In genomic region chr10:111507460-111508211, GRCm38 (mm10) we compare ENCODE assay signal across 8 mouse cellular contexts. TPM values are rescaled to one million over a fixed set of nuclear protein-coding genes. Genes with fewer than 3 reads are reported as not detected.
DNase-seq lines count a peak whose midpoint lies in the region; ATAC-seq and TF ChIP-seq lines count a peak whose summit lies in the region.

No protein-coding gene starts in this region.

- intact Hi-C loops in heart, adult 2 months (cut with DNase I) = loop anchor here (1.0 to 10.0 kb wide), 5 partner anchors 40 to 418 kb away; no protein-coding TSS in a partner anchor

- no peaks in the 10 kb centered on the region for H3K27me3 ChIP-seq in heart, adult 2 months (ENCODE audit: control insufficient read depth, insufficient read depth, low read length)
- no peaks in the 10 kb centered on the region for H3K27me3 ChIP-seq in limb, embryonic 14.5 days (ENCODE audit: control insufficient read depth, insufficient read depth, low read length)
- 0 out of 2 replicates have a peak, but pooled peaks cover 8% of the 10 kb centered on the region for H3K27me3 ChIP-seq in midbrain, embryonic 14.5 days (ENCODE audit: control insufficient read depth, insufficient read depth, low read length)

- H3K79me2 ChIP-seq in heart, adult 2 months (replicated peaks; ENCODE audit: control insufficient read depth, insufficient read depth, low read length) = no peaks in the 10 kb centered on the region

- TF ChIP-seq CTCF in heart, adult 2 months (IDR thresholded peaks at IDR 0.05) = peak; percentile 60

- DNase-seq in adrenal gland, adult (ENCODE audit: inconsistent age in 2 of 2, low spot score in 1 of 2) = peak; percentile 75 to 86
- no peak for DNase-seq in adrenal gland, postnatal 4 days (ENCODE audit: low spot score in 2 of 2)
- peak; percentile 72 for DNase-seq in embryo, embryonic 9.5 days (ENCODE audit: extremely low spot score)
- peak; percentile 67 to 70 for DNase-seq in heart, adult 2 months
- DNase-seq in kidney, adult 18-20 months = peak; percentile 73
- peak; percentile 41 for DNase-seq in limb, embryonic 14.5 days (ENCODE audit: low spot score)
- peak; percentile 73 for DNase-seq in midbrain, embryonic 14.5 days
- DNase-seq in spleen, postnatal 10 days (ENCODE audit: low spot score in 2 of 2) = peak; percentile 28 to 71

- H3K36me3 ChIP-seq in heart, adult 2 months (ENCODE audit: control insufficient read depth, insufficient read depth, low read length) = peaks cover 4% of the 10 kb centered on the region; the same call in 1 of the 2 replicates
- no peaks in the 10 kb centered on the region for H3K36me3 ChIP-seq in limb, embryonic 14.5 days (ENCODE audit: control insufficient read depth, insufficient read depth, low read length)
- no peaks in the 10 kb centered on the region for H3K36me3 ChIP-seq in midbrain, embryonic 14.5 days (ENCODE audit: control insufficient read depth, insufficient read depth, low read length)

- peaks cover 4% of the 10 kb centered on the region for H3K4me1 ChIP-seq in heart, adult 2 months (ENCODE audit: control insufficient read depth, insufficient read depth, low read length)
- peaks cover 21% of the 10 kb centered on the region for H3K4me1 ChIP-seq in limb, embryonic 14.5 days (ENCODE audit: control insufficient read depth, insufficient read depth, low read length)
- H3K4me1 ChIP-seq in midbrain, embryonic 14.5 days (ENCODE audit: control insufficient read depth, insufficient read depth, low read length) = peaks cover 12% of the 10 kb centered on the region; the same call in 1 of the 2 replicates

- peak overlapping the region; percentile 87 for H3K4me2 ChIP-seq in limb, embryonic 14.5 days (replicated peaks; ENCODE audit: low read depth, low read length, severe bottlenecking)
- H3K4me2 ChIP-seq in midbrain, embryonic 14.5 days (ENCODE audit: low read length) = peak overlapping the region; percentile 89

- peak; percentile 6; the same call in 1 of the 2 replicates for ATAC-seq in limb, embryonic 14.5 days (ENCODE audit: low FRiP score, low read depth)
- ATAC-seq in midbrain, embryonic 14.5 days (ENCODE audit: low FRiP score, low TSS enrichment) = peak; percentile 25; the same call in 1 of the 2 replicates

- 0 out of 2 replicates have a peak, but pooled peaks have one; percentile 16 for TF ChIP-seq EP300 in heart, adult 2 months (IDR thresholded peaks at IDR 0.05; ENCODE audit: insufficient read depth, low read depth, low read length)

- peak overlapping the region; percentile 76 for H3K27ac ChIP-seq in heart, adult 2 months
- peak overlapping the region; percentile 91 for H3K27ac ChIP-seq in limb, embryonic 14.5 days (replicated peaks; ENCODE audit: low read depth, low read length)
- peak overlapping the region; percentile 88 for H3K27ac ChIP-seq in midbrain, embryonic 14.5 days (replicated peaks; ENCODE audit: low read depth, low read length)

- 2% methylated on average over 38 of the region's 38 CpGs for WGBS in heart, adult 2 months
- 2% methylated on average over 36 of the region's 38 CpGs for WGBS in limb, embryonic 14.5 days
- WGBS in midbrain, embryonic 14.5 days = 1% methylated on average over 38 of the region's 38 CpGs

- H3K9ac ChIP-seq in heart, adult 2 months (ENCODE audit: low read depth, low read length) = peak overlapping the region; percentile 89
- peak overlapping the region; percentile 87 for H3K9ac ChIP-seq in limb, embryonic 14.5 days (ENCODE audit: low read depth, low read length, severe bottlenecking)
- H3K9ac ChIP-seq in midbrain, embryonic 14.5 days (replicated peaks; ENCODE audit: low read length) = peak overlapping the region; percentile 86

- H3K9me3 ChIP-seq in limb, embryonic 14.5 days (ENCODE audit: control insufficient read depth, low read length) = no peaks in the 10 kb centered on the region
- no peaks in the 10 kb centered on the region for H3K9me3 ChIP-seq in midbrain, embryonic 14.5 days (ENCODE audit: control insufficient read depth, low read length)

- TF ChIP-seq POLR2A in heart, adult 2 months (IDR thresholded peaks at IDR 0.05; ENCODE audit: insufficient read depth, low read depth, low read length) = no peak
- no peak for TF ChIP-seq POLR2A in limb, embryonic 14.5 days (IDR thresholded peaks at IDR 0.05; ENCODE audit: borderline replicate concordance, extremely low read depth, insufficient read depth, insufficient read length)

- H3K4me3 ChIP-seq in heart, adult 2 months = peak overlapping the region; percentile 62
- H3K4me3 ChIP-seq in limb, embryonic 14.5 days (replicated peaks; ENCODE audit: low read length) = peak overlapping the region; percentile 84
- peak overlapping the region; percentile 73 for H3K4me3 ChIP-seq in midbrain, embryonic 14.5 days (replicated peaks; ENCODE audit: low read depth, low read length)

RNA-seq across cellular contexts. Expression of gene Phlda1, which starts 1.6 kb away (rescaled TPM):
- total RNA-seq in adrenal gland, postnatal 4 days (2021) = 10 to 100 TPM; 44.5 to 46.8 TPM
- total RNA-seq in heart, adult 2 months (2021) = 10 to 100 TPM; 13.4 to 16.2 TPM
- polyA plus RNA-seq in heart, adult 2 months (2012; rRNA removed) = 8.4 and 16.8 TPM in 2 replicates
- 44.1 and 50.3 TPM in 2 replicates for polyA plus RNA-seq in limb, embryonic 14.5 days (2012; rRNA removed)
- polyA plus RNA-seq in limb, embryonic 14.5 days (2014; fragmentation: Nextera tagmentation; extraction: Ambion mirVana) = 36.1 and 39.2 TPM in 2 replicates
- 27.9 and 33.2 TPM in 2 replicates for polyA plus RNA-seq in midbrain, embryonic 14.5 days (2014; fragmentation: Nextera tagmentation; extraction: Ambion mirVana)

RNA-seq across cellular contexts. Expression of gene Nap1l1, which starts 34.6 kb away (rescaled TPM):
- total RNA-seq in adrenal gland, postnatal 4 days (2021) = 100 to 1,000 TPM; 213 to 250 TPM
- 10 to 100 TPM; 66.6 to 66.7 TPM for total RNA-seq in heart, adult 2 months (2021)
- polyA plus RNA-seq in heart, adult 2 months (2012; rRNA removed) = 10.5 and 21.2 TPM in 2 replicates
- 189 and 334 TPM in 2 replicates for polyA plus RNA-seq in limb, embryonic 14.5 days (2012; rRNA removed)
- polyA plus RNA-seq in limb, embryonic 14.5 days (2014; fragmentation: Nextera tagmentation; extraction: Ambion mirVana) = 231 and 238 TPM in 2 replicates
- 182 and 206 TPM in 2 replicates for polyA plus RNA-seq in midbrain, embryonic 14.5 days (2014; fragmentation: Nextera tagmentation; extraction: Ambion mirVana)

Comparison
In these comparisons a context has a peak if more than half of its experiments do, and no peak if none do; other contexts are left out.
1. DNase-seq: peak in adrenal gland, adult (2 of 2), embryo, embryonic 9.5 days (single experiment), heart, adult 2 months (2 of 2), kidney, adult 18-20 months (single experiment), limb, embryonic 14.5 days (single experiment), midbrain, embryonic 14.5 days (single experiment) and spleen, postnatal 10 days (2 of 2); none in adrenal gland, postnatal 4 days (0 of 2).
2. Peak in every context shown above with its lines, with median percentiles within 50 percentile points of each other: H3K27ac ChIP-seq, H3K4me3 ChIP-seq and H3K9ac ChIP-seq.